7 mouse cellular contexts compared by ENCODE assay signal in the genomic region with DNA sequence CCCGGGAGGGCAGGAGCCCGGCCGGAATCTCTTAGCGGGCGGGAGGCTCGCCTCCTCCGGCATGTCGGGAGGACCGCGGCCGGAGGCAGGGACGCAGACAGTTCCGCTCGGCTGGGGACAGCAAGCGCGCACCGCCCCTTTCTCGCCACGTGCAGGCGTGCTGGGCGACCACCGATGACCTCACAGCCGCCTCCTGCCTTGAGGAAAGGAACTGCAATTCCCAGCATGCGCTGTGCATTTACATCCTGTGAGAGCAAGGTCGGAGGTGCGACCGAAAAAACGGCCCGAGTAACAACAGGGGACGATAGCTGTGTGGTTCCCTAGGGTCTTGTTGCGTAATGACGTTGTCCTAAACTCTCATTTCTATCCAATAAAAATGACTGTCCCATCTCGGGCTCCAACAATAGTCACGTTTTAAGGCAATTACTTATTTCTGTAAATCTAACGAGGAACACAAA. TPM values are rescaled to one million over a fixed set of nuclear protein-coding genes. Genes with fewer than 3 reads are reported as not detected.
DNase-seq lines count a peak whose midpoint lies in the region; ATAC-seq lines count a peak whose summit lies in the region.

A gene (minus strand): TSS at position 122 of the 458 bp plus-strand sequence.

- peaks cover 14% of the 10 kb centered on the region for H3K4me1 ChIP-seq in intestine, embryonic 15.5 days (replicated peaks)
- peaks cover 22% of the 10 kb centered on the region for H3K4me1 ChIP-seq in midbrain, embryonic 10.5 days

- H3K9me3 ChIP-seq in intestine, embryonic 15.5 days, result no peaks in the 10 kb centered on the region
- no peaks in the 10 kb centered on the region for H3K9me3 ChIP-seq in midbrain, embryonic 10.5 days (replicated peaks)

- under 1% methylated on average over 35 of the region's 35 CpGs for WGBS in intestine, embryonic 15.5 days
- under 1% methylated on average over 35 of the region's 35 CpGs for WGBS in midbrain, embryonic 10.5 days

- peak; percentile 98 for ATAC-seq in intestine, embryonic 15.5 days

- H3K36me3 ChIP-seq in intestine, embryonic 15.5 days, result peaks cover 9% of the 10 kb centered on the region; the same call in 1 of the 2 replicates
- H3K36me3 ChIP-seq in midbrain, embryonic 10.5 days, result peaks cover 42% of the 10 kb centered on the region

- H3K27me3 ChIP-seq in intestine, embryonic 15.5 days (replicated peaks), result no peaks in the 10 kb centered on the region
- H3K27me3 ChIP-seq in midbrain, embryonic 10.5 days (ENCODE audit: low read depth, poor library complexity, severe bottlenecking), result no peaks in the 10 kb centered on the region

- peak; percentile 98 for DNase-seq in adrenal gland, adult 2 months
- peak; percentile 96 for DNase-seq in embryo, embryonic 11.5 days (ENCODE audit: low read depth, low spot score)
- peak; percentile 92 to 93 for DNase-seq in gastrocnemius, postnatal 36 days
- peak; percentile 98 to 99 for DNase-seq in left cerebral cortex, postnatal 25 days (ENCODE audit: low spot score in 2 of 2)
- DNase-seq in midbrain, embryonic 10.5 days (ENCODE audit: low spot score), result peak; percentile 98
- DNase-seq in right cerebral cortex, postnatal 4 days, result peak; percentile 95

- intact Hi-C loops in gastrocnemius, postnatal 36 days (cut with DNase I), result no loop called here
- intact Hi-C loops in left cerebral cortex, postnatal 25 days (cut with DNase I), result loop anchor here (10.0 kb wide), 1 partner anchor 320 kb away; no protein-coding TSS in a partner anchor

- H3K9ac ChIP-seq in intestine, embryonic 15.5 days, result peak within 1 kb of the TSS; percentile 77

- peak within 1 kb of the TSS; percentile 77 for H3K4me2 ChIP-seq in intestine, embryonic 15.5 days (replicated peaks)

- peak within 1 kb of the TSS; percentile 79 for H3K27ac ChIP-seq in intestine, embryonic 15.5 days
- peak within 1 kb of the TSS; percentile 83 for H3K27ac ChIP-seq in midbrain, embryonic 10.5 days (replicated peaks)

- H3K4me3 ChIP-seq in intestine, embryonic 15.5 days (replicated peaks), result peak within 1 kb of the TSS; percentile 98
- H3K4me3 ChIP-seq in midbrain, embryonic 10.5 days, result peak within 1 kb of the TSS; percentile 89

RNA-seq across cellular contexts. Expression of the gene that starts here (rescaled TPM):
- total RNA-seq in adrenal gland, adult 2 months (2021), result 10 to 100 TPM; 20.4 to 35.6 TPM
- 28.0 and 46.2 TPM in 2 replicates for polyA plus RNA-seq in adrenal gland, adult 2 months (2012; rRNA removed)
- 1 to 10 TPM; 6.5 to 8.0 TPM for total RNA-seq in gastrocnemius, postnatal 36 days (2021)
- 15.0 and 16.0 TPM in 2 replicates for polyA plus RNA-seq in intestine, embryonic 15.5 days (2015; fragmentation: Nextera tagmentation; extraction: Ambion mirVana)
- 10 to 100 TPM; 26.9 to 27.2 TPM for total RNA-seq in left cerebral cortex, postnatal 25 days (2021)
- polyA plus RNA-seq in midbrain, embryonic 10.5 days (2016; fragmentation: Nextera tagmentation; extraction: Ambion mirVana), result 19.9 and 20.7 TPM in 2 replicates

Comparison
In these comparisons a context has a peak if more than half of its experiments do, and no peak if none do; other contexts are left out.
1. Peak in every context shown above with its lines: DNase-seq, ATAC-seq, H3K4me3 ChIP-seq and H3K27ac ChIP-seq.